Mouse (Mus musculus): ENCODE results near the gene Tlr12. TPM values are rescaled to one million over a fixed set of nuclear protein-coding genes. Genes with fewer than 3 reads are reported as not detected.
A peak's percentile ranks its signal among the peaks of the same experiment; 100 is the strongest.
"Not testable (repeated sequence)": the region's sequence is repeated elsewhere in the genome, so short reads cannot be mapped to it uniquely, and the experiment has no call there.

Gene Tlr12
- polyA plus RNA-seq (2012; rRNA removed) (0.75 and 0.81 TPM in 2 replicates), polyA plus RNA-seq (2014; fragmentation: Nextera tagmentation; extraction: Ambion mirVana) (0.14 and 0.18 TPM in 2 replicates)

- 20% methylated on average over 15 of the region's 15 CpGs for WGBS (ENCODE audit: insufficient replicate concordance)
- no peak within 1 kb of the TSS for H3K27ac ChIP-seq
Observed at GRCm38 (mm10) chr4:128618246-128618911, at the start of gene Tlr12. Gene Tlr12 (minus strand): TSS chr4:128618619.

GRCm38 (mm10) chr4:128667195-128667594 is 48.8 kb upstream of the Tlr12 start:
- not testable (repeated sequence) for H3K27me3 ChIP-seq (ENCODE audit: control insufficient read depth, insufficient read depth, low read length); H3K4me3 ChIP-seq (ENCODE audit: insufficient read depth in 1 of 2, low read depth in 2 of 2, low read length in 2 of 2); H3K36me3 ChIP-seq (replicated peaks; ENCODE audit: control insufficient read depth, insufficient read depth, low read depth); H3K27ac ChIP-seq; H3K9ac ChIP-seq (replicated peaks); H3K4me2 ChIP-seq (ENCODE audit: low read depth); H3K9me3 ChIP-seq (ENCODE audit: control insufficient read depth, low read length); DNase-seq (ENCODE audit: low read depth in 3 of 3, low spot score in 3 of 3); ATAC-seq (ENCODE audit: insufficient read depth)
- H3K4me1 ChIP-seq (replicated peaks; ENCODE audit: control insufficient read depth in 2 of 2, insufficient read depth in 2 of 2, low read length in 1 of 2), result peaks cover 11 to 48% of the 10 kb centered on the region in 2 experiments
- WGBS (ENCODE audit: insufficient replicate concordance), result 41% methylated on average over 4 of the region's 4 CpGs

More at GRCm38 (mm10) chr4:128618246-128618911, at the start of gene Tlr12:
- Histone ChIP-seq H3K4me2 (ENCODE audit: low read depth) (peak within 1 kb of the TSS; percentile 15; the same call in 1 of the 2 replicates), H3K27me3 (ENCODE audit: control insufficient read depth, insufficient read depth, low read length) (peaks cover 23% of the 10 kb centered on the region), H3K36me3 (replicated peaks; ENCODE audit: control insufficient read depth, insufficient read depth, low read depth) (no peaks in the 10 kb centered on the region), H3K4me3 (ENCODE audit: insufficient read depth in 1 of 2, low read depth in 2 of 2, low read length in 2 of 2) (no peak within 1 kb of the TSS), H3K4me1 (replicated peaks; ENCODE audit: control insufficient read depth in 2 of 2, insufficient read depth in 2 of 2, low read length in 1 of 2) (peaks cover 2 to 10% of the 10 kb centered on the region in 2 experiments; a peak in 3 of 4 replicates), H3K9me3 (ENCODE audit: control insufficient read depth, low read length) (no peaks in the 10 kb centered on the region), H3K9ac (replicated peaks) (no peak within 1 kb of the TSS)
- no peak for TF ChIP-seq CTCF (IDR thresholded peaks at IDR 0.05; ENCODE audit: low read depth)
- no peak for TF ChIP-seq EP300 (IDR thresholded peaks at IDR 0.05; ENCODE audit: low read depth)
- DNase-seq (ENCODE audit: low read depth in 3 of 3, low spot score in 3 of 3), result no peak
- no peak for ATAC-seq (ENCODE audit: insufficient read depth)

- ATAC-seq (ENCODE audit: insufficient read depth); H3K36me3 ChIP-seq (replicated peaks; ENCODE audit: control insufficient read depth, insufficient read depth, low read depth); H3K9me3 ChIP-seq (ENCODE audit: control insufficient read depth, low read length); H3K9ac ChIP-seq (replicated peaks); DNase-seq (ENCODE audit: low read depth in 3 of 3, low spot score in 3 of 3); H3K4me3 ChIP-seq (ENCODE audit: insufficient read depth in 1 of 2, low read depth in 2 of 2, low read length in 2 of 2); H3K27ac ChIP-seq; H3K4me2 ChIP-seq (ENCODE audit: low read depth); H3K27me3 ChIP-seq (ENCODE audit: control insufficient read depth, insufficient read depth, low read length): not testable (repeated sequence)
- H3K4me1 ChIP-seq (replicated peaks; ENCODE audit: control insufficient read depth in 2 of 2, insufficient read depth in 2 of 2, low read length in 1 of 2), result peaks cover 11 to 45% of the 10 kb centered on the region in 2 experiments
- WGBS (ENCODE audit: insufficient replicate concordance), result 50% methylated on average over 7 of the region's 7 CpGs
Observed at GRCm38 (mm10) chr4:128666362-128666761, 47.9 kb upstream of the Tlr12 start.

- WGBS (ENCODE audit: insufficient replicate concordance), result 58% methylated on average over 3 of the region's 3 CpGs
- Histone ChIP-seq H3K9ac (replicated peaks) (no peak overlapping the region), H3K27ac (no peak overlapping the region), H3K4me3 (ENCODE audit: insufficient read depth in 1 of 2, low read depth in 2 of 2, low read length in 2 of 2) (no peak overlapping the region), H3K4me1 (replicated peaks; ENCODE audit: control insufficient read depth in 2 of 2, insufficient read depth in 2 of 2, low read length in 1 of 2) (peaks cover 3 to 25% of the 10 kb centered on the region in 2 experiments), H3K27me3 (ENCODE audit: control insufficient read depth, insufficient read depth, low read length) (no peaks in the 10 kb centered on the region), H3K36me3 (replicated peaks; ENCODE audit: control insufficient read depth, insufficient read depth, low read depth) (no peaks in the 10 kb centered on the region), H3K9me3 (ENCODE audit: control insufficient read depth, low read length) (no peaks in the 10 kb centered on the region), H3K4me2 (ENCODE audit: low read depth) (no peak overlapping the region)
- DNase-seq (ENCODE audit: low read depth in 3 of 3, low spot score in 3 of 3) (no peak), ATAC-seq (ENCODE audit: insufficient read depth) (no peak)
- no peak for TF ChIP-seq EP300 (IDR thresholded peaks at IDR 0.05; ENCODE audit: low read depth)
- no peak for TF ChIP-seq CTCF (IDR thresholded peaks at IDR 0.05; ENCODE audit: low read depth)
Observed at GRCm38 (mm10) chr4:128664002-128664401, 45.6 kb upstream of the Tlr12 start.

- ATAC-seq (ENCODE audit: insufficient read depth) (no peak), DNase-seq (ENCODE audit: low read depth in 3 of 3, low spot score in 3 of 3) (no peak)
- H3K27me3 ChIP-seq (ENCODE audit: control insufficient read depth, insufficient read depth, low read length), result no peaks in the 10 kb centered on the region
- H3K4me1 ChIP-seq (replicated peaks; ENCODE audit: control insufficient read depth in 2 of 2, insufficient read depth in 2 of 2, low read length in 1 of 2), result peaks cover 0 to 22% of the 10 kb centered on the region in 2 experiments; a peak in 3 of 4 replicates
- H3K9me3 ChIP-seq (ENCODE audit: control insufficient read depth, low read length), result no peaks in the 10 kb centered on the region
- 65% methylated on average over 8 of the region's 8 CpGs for WGBS (ENCODE audit: insufficient replicate concordance)
- no peaks in the 10 kb centered on the region for H3K36me3 ChIP-seq (replicated peaks; ENCODE audit: control insufficient read depth, insufficient read depth, low read depth)
- no peak overlapping the region for H3K4me3 ChIP-seq (ENCODE audit: insufficient read depth in 1 of 2, low read depth in 2 of 2, low read length in 2 of 2)
- H3K27ac ChIP-seq, result no peak overlapping the region
- TF ChIP-seq EP300 (IDR thresholded peaks at IDR 0.05; ENCODE audit: low read depth), result no peak
- TF ChIP-seq CTCF (IDR thresholded peaks at IDR 0.05; ENCODE audit: low read depth), result no peak
- H3K4me2 ChIP-seq (ENCODE audit: low read depth), result no peak overlapping the region
- H3K9ac ChIP-seq (replicated peaks), result no peak overlapping the region
Observed at GRCm38 (mm10) chr4:128661063-128661462, 42.6 kb upstream of the Tlr12 start.
